Mouse (Mus musculus) embryonic facial prominence, embryonic 10.5 days (tissue): Measurements from ENCODE around the gene Cnksr1. TPM values are rescaled to one million over a fixed set of nuclear protein-coding genes. Genes with fewer than 3 reads are reported as not detected.
A peak's percentile ranks its signal among the peaks of the same experiment; 100 is the strongest.
"Not testable (repeated sequence)": the region's sequence is repeated elsewhere in the genome, so short reads cannot be mapped to it uniquely, and the experiment has no call there.

ENCODE experiments used
- DNase-seq: peaks from one replicate; pipeline ENCODE4 v3.0.0-alpha.2; 2017; ENCODE audit warnings: low spot score
- H3K27ac ChIP-seq: fragments of 300-500 bp; sonication (generic); replicated peaks from 2 replicates; pipeline ENCODE4 v1.5.1; 2016; ENCODE audit warnings: mild to moderate bottlenecking
- H3K27me3 ChIP-seq: fragments of 300-500 bp; sonication (generic); replicated peaks from 2 replicates; pipeline ENCODE4 v1.6.1; 2016; ENCODE audit warnings: low read depth, mild to moderate bottlenecking; ENCODE audit not compliant: poor library complexity, severe bottlenecking
- H3K36me3 ChIP-seq: fragments of 300-500 bp; sonication (generic); replicated peaks from 2 replicates; pipeline ENCODE4 v1.6.1; 2016; ENCODE audit warnings: mild to moderate bottlenecking, moderate library complexity
- H3K4me1 ChIP-seq: fragments of 300-500 bp; sonication (generic); 2 replicates; pipeline ENCODE4 v1.6.1; 2016
- H3K4me3 ChIP-seq: fragments of 300-500 bp; sonication (generic); 2 replicates; pipeline ENCODE4 v1.5.1; 2016; ENCODE audit warnings: mild to moderate bottlenecking, moderate library complexity
- H3K9me3 ChIP-seq: fragments of 300-500 bp; sonication (generic); 2 replicates; pipeline ENCODE4 v1.6.1; 2016; ENCODE audit warnings: mild to moderate bottlenecking
- WGBS: fragments of 180-500 bp; shearing (Covaris S2); methylation state at CpG from one replicate; pipeline ENCODE4 v1.1.7; 2016; 5-methylcytosine and 5-hydroxymethylcytosine counted together
- polyA plus RNA-seq: library from polyadenylated mRNA; unstranded; fragments of >200 nt; fragmentation: Nextera tagmentation; extraction: Ambion mirVana; gene quantifications from 2 replicates; pipeline ENCODE4 v1.2.1, GENCODE M21; 2016

Cnksr1 gene
- 2.6 and 3.4 TPM in 2 replicates for polyA plus RNA-seq

GRCm38 (mm10) chr4:134238279-134238651 is at the start of gene Cnksr1:
Cnksr1 (minus strand) TSS chr4:134238399.
- Histone ChIP-seq H3K4me1 (peaks cover 14% of the 10 kb centered on the region), H3K27me3 (peaks cover 36% of the 10 kb centered on the region), H3K36me3 (peaks cover 7% of the 10 kb centered on the region), H3K4me3 (peak within 1 kb of the TSS; percentile 49), H3K27ac (no peak within 1 kb of the TSS), H3K9me3 (no peaks in the 10 kb centered on the region)
- 4% methylated on average over 18 of the region's 18 CpGs for whole genome bisulfite sequencing
- DNase-seq = peak; percentile 63

GRCm38 (mm10) chr4:134287575-134288025 is 49.4 kb upstream of the Cnksr1 start, which contains the start of gene Pdik1l:
Pdik1l (minus strand) TSS chr4:134287895.
- H3K27me3 ChIP-seq = peaks cover under 1% of the 10 kb centered on the region; the same call in 1 of the 2 replicates
- no peaks in the 10 kb centered on the region for H3K9me3 ChIP-seq
- peak; percentile 88 for DNase-seq
- peak within 1 kb of the TSS; percentile 98 for H3K27ac ChIP-seq
- peak within 1 kb of the TSS; percentile 100 for H3K4me3 ChIP-seq
- H3K4me1 ChIP-seq = peaks cover 30% of the 10 kb centered on the region
- 0% methylated on average over 43 of the region's 43 CpGs for WGBS
- H3K36me3 ChIP-seq = peaks cover 25% of the 10 kb centered on the region

GRCm38 (mm10) chr4:134287168-134287564 is 49.0 kb upstream of the Cnksr1 start:
- H3K27ac ChIP-seq = peak overlapping the region; percentile 98
- peak; percentile 98 for DNase-seq
- under 1% methylated on average over 56 of the region's 59 CpGs for WGBS
- H3K27me3 ChIP-seq = no peaks in the 10 kb centered on the region
- peaks cover 29% of the 10 kb centered on the region for H3K36me3 ChIP-seq
- H3K4me3 ChIP-seq = peak overlapping the region; percentile 100
- H3K9me3 ChIP-seq = no peaks in the 10 kb centered on the region
- H3K4me1 ChIP-seq = peaks cover 30% of the 10 kb centered on the region

- peak overlapping the region; percentile 100 for H3K4me3 ChIP-seq
- H3K27me3 ChIP-seq = no peaks in the 10 kb centered on the region
- H3K9me3 ChIP-seq = no peaks in the 10 kb centered on the region
- no peak for DNase-seq
- H3K27ac ChIP-seq = peak overlapping the region; percentile 98
- peaks cover 36% of the 10 kb centered on the region for H3K36me3 ChIP-seq
- H3K4me1 ChIP-seq = peaks cover 30% of the 10 kb centered on the region
- WGBS = 4% methylated on average over 59 of the region's 59 CpGs
These were observed 48.3 kb upstream of the Cnksr1 start for GRCm38 (mm10) chr4:134286226-134287167.

DNA sequence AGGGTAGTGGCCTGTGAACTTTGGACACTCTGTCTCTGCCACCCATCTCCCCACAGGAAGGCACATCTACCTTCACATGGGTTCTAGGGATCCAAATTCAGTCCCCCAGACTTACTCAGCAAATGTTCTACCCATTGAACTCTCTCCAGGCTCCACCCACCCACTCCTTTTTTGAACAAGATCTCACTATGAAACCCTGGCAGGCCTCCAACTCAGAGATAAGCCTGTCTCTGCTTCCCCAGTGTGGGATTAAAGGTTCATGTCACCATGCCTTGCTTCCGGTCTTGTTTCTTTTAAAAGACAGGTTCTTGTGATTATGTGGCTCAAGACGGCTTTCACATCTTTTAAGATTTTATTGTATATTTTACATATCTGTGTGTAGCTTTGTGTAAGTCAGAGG is 46.7 kb upstream of the Cnksr1 start:
- Histone ChIP-seq H3K9me3 (no peaks in the 10 kb centered on the region), H3K36me3 (peaks cover 51% of the 10 kb centered on the region), H3K27me3 (no peaks in the 10 kb centered on the region), H3K4me3 (no peak overlapping the region), H3K27ac (no peak overlapping the region), H3K4me1 (peaks cover 30% of the 10 kb centered on the region)
- no peak for DNase-seq
- WGBS = 85% methylated on average over 2 of the region's 2 CpGs

- H3K4me1 ChIP-seq = peaks cover 15% of the 10 kb centered on the region
- DNase-seq = peak; percentile 50
- peak overlapping the region; percentile 69 for H3K27ac ChIP-seq
- WGBS = 6% methylated on average over 14 of the region's 14 CpGs
- H3K27me3 ChIP-seq = no peaks in the 10 kb centered on the region
- H3K36me3 ChIP-seq = peaks cover 33% of the 10 kb centered on the region
- no peaks in the 10 kb centered on the region for H3K9me3 ChIP-seq
- H3K4me3 ChIP-seq = peak overlapping the region; percentile 39
These were observed 35.5 kb upstream of the Cnksr1 start for GRCm38 (mm10) chr4:134273417-134274345.

- Histone ChIP-seq H3K9me3 (no peaks in the 10 kb centered on the region), H3K4me3 (peak overlapping the region; percentile 39), H3K27ac (peak overlapping the region; percentile 69; the same call in 1 of the 2 replicates), H3K36me3 (peaks cover 25% of the 10 kb centered on the region), H3K4me1 (peaks cover 15% of the 10 kb centered on the region), H3K27me3 (no peaks in the 10 kb centered on the region)
- DNase-seq = no peak
- 29% methylated on average over 13 of the region's 13 CpGs for WGBS
These were observed 34.7 kb upstream of the Cnksr1 start for GRCm38 (mm10) chr4:134272731-134273416.

- WGBS = 85% methylated on average over 7 of the region's 7 CpGs
- H3K4me3 ChIP-seq = no peak overlapping the region
- no peaks in the 10 kb centered on the region for H3K27me3 ChIP-seq
These were observed 33.8 kb upstream of the Cnksr1 start for GRCm38 (mm10) chr4:134271979-134272378.

GRCm38 (mm10) chr4:134269622-134270021 is 31.4 kb upstream of the Cnksr1 start:
- not testable (repeated sequence) for H3K36me3 ChIP-seq, H3K27me3 ChIP-seq, H3K4me3 ChIP-seq, H3K27ac ChIP-seq, H3K9me3 ChIP-seq, DNase-seq
- H3K4me1 ChIP-seq = peaks cover 21% of the 10 kb centered on the region

More at GRCm38 (mm10) chr4:134271979-134272378, 33.8 kb upstream of the Cnksr1 start:
- no peak for DNase-seq
- H3K9me3 ChIP-seq = no peaks in the 10 kb centered on the region
- no peak overlapping the region for H3K27ac ChIP-seq
- peaks cover 16% of the 10 kb centered on the region for H3K36me3 ChIP-seq
- H3K4me1 ChIP-seq = peaks cover 15% of the 10 kb centered on the region

DNA sequence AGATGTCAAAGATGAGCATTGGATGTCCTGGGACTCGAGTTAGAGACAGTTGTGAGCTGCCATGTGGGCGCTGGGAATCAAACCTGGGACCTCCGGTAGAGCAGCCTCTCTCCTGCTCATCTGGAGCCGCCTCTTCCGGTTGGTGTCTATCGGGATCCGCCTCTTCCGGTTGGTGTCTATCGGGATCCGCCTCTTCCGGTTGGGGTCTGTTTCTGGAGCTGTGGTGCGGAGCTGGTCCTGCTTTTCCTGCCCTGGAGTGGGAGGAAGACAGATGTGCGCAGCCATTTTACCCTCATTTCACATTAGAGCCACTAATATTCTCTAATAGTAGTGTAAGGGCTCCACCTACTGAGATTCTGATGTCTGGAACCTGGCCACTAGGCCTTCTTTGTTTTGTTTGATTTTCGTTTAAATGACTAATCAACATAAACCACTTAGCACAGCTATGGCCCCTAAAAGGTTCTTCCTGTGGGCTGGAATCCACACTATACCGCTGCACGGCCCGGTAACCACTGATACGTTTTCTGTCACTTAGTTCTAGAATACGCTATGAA is 30.0 kb upstream of the Cnksr1 start:
- no peak overlapping the region for H3K27ac ChIP-seq
- DNase-seq = no peak
- no peaks in the 10 kb centered on the region for H3K27me3 ChIP-seq
- 89% methylated on average over 19 of the region's 19 CpGs for WGBS
- H3K4me3 ChIP-seq = no peak overlapping the region
- H3K4me1 ChIP-seq = peaks cover 14% of the 10 kb centered on the region
- no peaks in the 10 kb centered on the region for H3K36me3 ChIP-seq
- no peaks in the 10 kb centered on the region for H3K9me3 ChIP-seq

DNA sequence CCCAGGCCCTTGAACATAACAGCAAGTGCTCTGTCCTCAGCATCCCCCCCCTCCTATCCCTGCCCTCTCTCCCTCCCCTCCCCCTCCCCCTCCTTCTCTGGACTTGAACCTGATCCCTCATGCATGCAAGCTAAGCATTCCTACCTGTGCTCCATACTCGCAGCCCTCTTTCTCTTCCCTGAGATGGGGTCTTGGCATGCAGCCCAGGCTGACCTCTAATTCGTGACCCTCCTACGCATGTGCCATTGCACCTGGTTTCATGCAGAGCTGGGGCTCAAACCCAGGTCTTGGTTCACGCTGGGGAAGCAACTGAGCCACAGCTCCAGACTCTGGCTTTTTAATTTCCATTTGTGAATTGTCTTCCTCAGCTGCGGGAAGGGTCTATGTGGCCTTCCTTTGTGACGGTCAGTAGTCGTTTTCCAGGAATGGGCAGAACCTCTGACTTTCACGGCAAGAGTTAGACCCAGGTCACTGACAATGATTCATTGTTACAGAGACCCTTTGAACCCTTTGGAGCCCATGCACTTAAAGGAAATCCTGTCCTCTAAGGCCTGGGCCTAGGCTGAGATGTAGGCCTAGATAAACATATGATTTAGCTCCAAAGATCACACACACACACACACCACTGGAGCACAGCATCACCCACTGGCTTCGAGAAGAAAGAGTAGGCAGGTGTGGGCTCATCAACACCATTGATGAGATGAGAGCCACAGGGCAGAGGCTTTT is 27.8 kb upstream of the Cnksr1 start:
- no peak for DNase-seq
- no peak overlapping the region for H3K27ac ChIP-seq
- 61% methylated on average over 9 of the region's 9 CpGs for WGBS

More for the DNA sequence above, 27.8 kb upstream of the Cnksr1 start:
- H3K36me3 ChIP-seq = no peaks in the 10 kb centered on the region
- H3K27me3 ChIP-seq = no peaks in the 10 kb centered on the region
- peaks cover 6% of the 10 kb centered on the region; the same call in 1 of the 2 replicates for H3K4me1 ChIP-seq
- no peaks in the 10 kb centered on the region for H3K9me3 ChIP-seq
- no peak overlapping the region for H3K4me3 ChIP-seq
